Mouse (Mus musculus) limb, embryonic 14.5 days (tissue): ENCODE data around the gene Ugp2. TPM values are rescaled to one million over a fixed set of nuclear protein-coding genes. Genes with fewer than 3 reads are reported as not detected.

Experiments used
- ATAC-seq: fragments of 200-750 bp; cut with Nextera tagmentation; 2 replicates; pipeline ENCODE4 v1.8.0; 2017; ENCODE audit warnings: low read depth, moderate number of reproducible peaks, moderate TSS enrichment; ENCODE audit not compliant: low FRiP score
- DNase-seq: peaks from one replicate; pipeline ENCODE4 v3.0.0-alpha.2; 2015; ENCODE audit warnings: low spot score
- H3K27ac ChIP-seq: fragments of 300-500 bp; sonication (generic); replicated peaks from 2 replicates; pipeline ENCODE4 v1.5.1; 2014; ENCODE audit warnings: low read depth, mild to moderate bottlenecking, low read length, moderate library complexity, mixed read lengths
- H3K27me3 ChIP-seq: fragments of 300-500 bp; sonication (generic); 2 replicates; pipeline ENCODE4 v1.6.1; 2014; ENCODE audit warnings: low read length, mixed read lengths; ENCODE audit not compliant: control insufficient read depth, insufficient read depth
- H3K36me3 ChIP-seq: fragments of 300-500 bp; sonication (generic); 2 replicates; pipeline ENCODE4 v1.6.1; 2014; ENCODE audit warnings: mild to moderate bottlenecking, low read length, moderate library complexity, mixed read lengths; ENCODE audit not compliant: control insufficient read depth, insufficient read depth
- H3K4me1 ChIP-seq: fragments of 300-500 bp; sonication (generic); 2 replicates; pipeline ENCODE4 v1.6.1; 2014; ENCODE audit warnings: antibody characterized with exemption, low read length, mixed read lengths; ENCODE audit not compliant: control insufficient read depth, insufficient read depth
- H3K4me2 ChIP-seq: fragments of 300-500 bp; sonication (generic); replicated peaks from 2 replicates; pipeline ENCODE4 v1.6.1; 2014; ENCODE audit warnings: low read depth, mild to moderate bottlenecking, low read length, moderate library complexity; ENCODE audit not compliant: severe bottlenecking
- H3K4me3 ChIP-seq: fragments of 300-500 bp; sonication (generic); replicated peaks from 2 replicates; pipeline ENCODE4 v1.5.1; 2014; ENCODE audit warnings: low read length
- H3K9ac ChIP-seq: fragments of 300-500 bp; sonication (generic); 2 replicates; pipeline ENCODE4 v1.6.1; 2014; ENCODE audit warnings: mild to moderate bottlenecking, low read depth, low read length, moderate library complexity; ENCODE audit not compliant: severe bottlenecking
- H3K9me3 ChIP-seq: fragments of 300-500 bp; sonication (generic); 2 replicates; pipeline ENCODE4 v1.6.1; 2016; ENCODE audit warnings: low read length; ENCODE audit not compliant: control insufficient read depth
- POLR2A ChIP-seq: fragments of 200-500 bp; IDR thresholded peaks from 2 replicates; pipeline ENCODE4 v1.8.0; 2012; ENCODE audit warnings: inconsistent platforms, mild to moderate bottlenecking, moderate library complexity, borderline replicate concordance; ENCODE audit not compliant: insufficient read depth, insufficient read length; ENCODE audit errors: extremely low read depth
- WGBS: fragments of 180-500 bp; shearing (Covaris S2); extraction: QIAGEN DNeasy Blood & Tissue Kit; methylation state at CpG from one replicate; pipeline ENCODE4 v1.1.7; 2014; 5-methylcytosine and 5-hydroxymethylcytosine counted together
- polyA plus RNA-seq, 2 experiments: library from polyadenylated mRNA; depleted of rRNA in 1 of 2; stranded (reverse) in 1 of 2; unstranded in 1 of 2; fragments of >200 nt; fragmentation: Nextera tagmentation in 1 of 2; extraction: Ambion mirVana in 1 of 2; gene quantifications; 2 replicates each; pipeline versions ENCODE4 v1.2.1 to v1.2.3; 2012 to 2014

The Ugp2 gene
- polyA plus RNA-seq, 2 experiments = 53.3 to 104 TPM

DNA sequence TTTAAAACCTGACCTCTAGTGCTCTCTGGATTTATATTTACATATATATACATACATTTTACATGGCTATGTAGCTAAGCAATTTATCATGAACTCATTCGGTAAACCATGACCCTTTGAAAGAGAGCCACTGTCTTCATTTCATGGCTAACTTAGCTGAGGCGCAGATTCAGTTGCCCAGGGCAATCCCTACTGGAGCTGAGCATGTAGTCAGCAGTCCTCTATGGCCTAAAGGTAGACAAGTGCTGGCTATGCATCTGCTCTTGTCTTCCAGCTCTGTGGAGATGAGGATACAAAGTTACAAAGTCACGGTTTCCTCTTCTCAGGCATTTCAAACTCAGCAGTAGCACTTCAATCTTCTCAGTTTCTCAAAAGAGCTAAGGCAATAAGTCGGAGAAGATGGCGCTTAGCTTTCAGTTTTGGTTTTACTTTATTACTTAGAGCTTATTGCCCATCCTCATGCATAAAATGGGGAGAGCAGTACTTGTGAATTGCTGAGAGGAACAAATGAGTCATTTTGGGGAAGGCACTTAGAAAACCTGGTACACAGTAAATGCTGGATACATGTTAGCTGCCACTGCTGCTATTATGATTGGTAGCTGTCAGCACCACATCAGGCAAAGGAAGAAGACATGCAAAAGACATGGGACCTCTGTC is 38.2 kb downstream of the Ugp2 start:
- 89% methylated on average over 5 of the region's 5 CpGs for WGBS
- Histone ChIP-seq H3K27ac (no peak overlapping the region), H3K4me3 (no peak overlapping the region), H3K36me3 (peaks cover 38% of the 10 kb centered on the region), H3K4me2 (no peak overlapping the region), H3K27me3 (no peaks in the 10 kb centered on the region), H3K4me1 (no peaks in the 10 kb centered on the region), H3K9ac (no peak overlapping the region), H3K9me3 (no peaks in the 10 kb centered on the region)
- no peak for TF ChIP-seq POLR2A
- DNase-seq (no peak), ATAC-seq (no peak)

DNA sequence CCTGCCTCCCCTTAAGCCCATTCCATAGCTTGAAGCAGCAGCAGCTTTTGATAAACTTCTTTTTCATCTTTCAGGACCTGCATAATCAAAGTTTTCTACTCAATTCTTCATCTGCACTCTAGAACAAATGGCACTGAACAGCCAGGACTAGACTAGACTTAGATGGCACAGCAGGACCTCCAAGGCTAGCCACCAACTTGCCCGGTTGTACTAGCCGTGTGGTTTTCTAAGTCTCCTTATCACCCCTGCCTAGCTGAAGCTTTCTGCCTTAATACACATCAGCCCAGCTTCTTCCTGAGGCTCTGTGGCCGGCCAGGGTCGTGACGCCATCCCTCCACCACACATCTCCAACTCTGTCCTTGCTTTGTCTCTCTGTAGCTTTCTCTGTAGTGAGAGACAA is 42.9 kb downstream of the Ugp2 start:
- peaks cover 67% of the 10 kb centered on the region for H3K36me3 ChIP-seq
- TF ChIP-seq POLR2A = no peak

DNA sequence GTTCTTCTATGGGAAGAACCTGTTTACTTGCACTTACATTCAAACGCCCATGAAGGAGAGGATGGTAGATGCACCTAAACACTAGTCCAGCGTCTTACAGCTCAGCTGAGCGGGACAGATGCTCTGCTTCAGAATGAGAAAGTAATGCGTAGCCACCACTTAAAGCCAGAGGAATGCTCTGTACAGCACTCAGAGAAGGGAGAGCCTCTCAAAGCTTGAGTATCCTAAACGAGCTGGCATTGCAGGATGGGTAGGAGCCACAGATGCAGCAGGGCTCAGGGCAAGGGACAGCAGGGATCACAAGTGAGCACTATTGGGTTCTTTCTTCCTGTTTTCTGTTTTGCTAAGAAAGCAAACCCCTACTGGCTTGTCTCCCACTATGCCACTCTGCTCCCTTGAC is 43.5 kb downstream of the Ugp2 start:
- H3K27ac ChIP-seq = no peak overlapping the region
- H3K27me3 ChIP-seq = no peaks in the 10 kb centered on the region
- H3K9ac ChIP-seq = no peak overlapping the region
- no peaks in the 10 kb centered on the region for H3K9me3 ChIP-seq
- TF ChIP-seq POLR2A = no peak
- ATAC-seq = no peak
- H3K4me3 ChIP-seq = no peak overlapping the region
- no peak for DNase-seq
- peaks cover 68% of the 10 kb centered on the region for H3K36me3 ChIP-seq
- 91% methylated on average over 5 of the region's 5 CpGs for WGBS
- no peaks in the 10 kb centered on the region for H3K4me1 ChIP-seq
- H3K4me2 ChIP-seq = no peak overlapping the region

More for the DNA sequence above, 42.9 kb downstream of the Ugp2 start:
- H3K4me2 ChIP-seq = no peak overlapping the region
- no peak overlapping the region for H3K4me3 ChIP-seq
- no peaks in the 10 kb centered on the region for H3K4me1 ChIP-seq
- DNase-seq (no peak), ATAC-seq (no peak)
- H3K9me3 ChIP-seq = no peaks in the 10 kb centered on the region
- no peak overlapping the region for H3K9ac ChIP-seq
- WGBS = 91% methylated on average over 5 of the region's 5 CpGs
- H3K27me3 ChIP-seq = no peaks in the 10 kb centered on the region
- H3K27ac ChIP-seq = no peak overlapping the region

DNA sequence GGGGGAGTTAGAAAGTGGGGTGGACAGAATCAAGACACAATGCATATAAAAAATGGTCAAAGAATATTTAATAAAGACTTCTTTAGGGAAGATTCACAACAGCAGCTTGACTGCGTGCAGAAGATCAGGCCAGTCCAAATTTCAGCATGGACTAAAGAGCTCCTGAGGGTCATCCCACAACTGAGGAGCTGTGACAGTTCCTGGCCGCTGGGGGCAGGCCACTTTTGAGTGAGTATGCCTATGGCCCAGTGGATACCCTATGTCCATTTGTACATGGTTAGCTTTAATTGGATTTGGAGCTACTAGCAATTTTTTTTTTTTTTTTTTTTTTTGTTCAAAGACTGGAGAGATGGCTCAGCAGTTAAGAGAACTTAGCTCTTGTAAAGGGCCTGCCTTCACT is 44.2 kb downstream of the Ugp2 start:
- 57% methylated on average over 2 of the region's 2 CpGs for WGBS
- no peak overlapping the region for H3K9ac ChIP-seq
- no peak overlapping the region for H3K27ac ChIP-seq
- no peak for DNase-seq
- H3K27me3 ChIP-seq = no peaks in the 10 kb centered on the region
- no peak for TF ChIP-seq POLR2A
- H3K4me1 ChIP-seq = no peaks in the 10 kb centered on the region
- no peak overlapping the region for H3K4me2 ChIP-seq
- peak; percentile 39; the same call in 1 of the 2 replicates for ATAC-seq
- no peaks in the 10 kb centered on the region for H3K9me3 ChIP-seq
- H3K36me3 ChIP-seq = peaks cover 71% of the 10 kb centered on the region
- H3K4me3 ChIP-seq = no peak overlapping the region

DNA sequence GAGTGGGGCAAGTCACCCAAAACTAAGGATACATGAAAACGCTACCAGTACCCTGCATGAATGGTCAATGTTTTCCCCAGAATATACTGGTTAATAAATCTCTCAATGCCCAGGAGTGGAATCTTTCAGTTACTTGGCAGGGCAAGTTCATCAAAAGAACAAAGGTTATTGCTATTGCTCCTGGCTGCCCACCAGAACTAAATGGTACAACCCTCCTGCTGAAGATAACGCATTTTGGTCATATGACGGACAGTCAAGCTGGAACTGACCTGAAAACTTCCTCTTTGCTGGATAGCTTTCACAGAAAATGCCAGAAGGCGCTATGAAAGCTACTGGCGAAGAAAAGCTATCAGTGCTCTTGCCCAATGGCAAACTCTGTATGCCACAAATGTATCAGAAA is 45.2 kb downstream of the Ugp2 start:
- Histone ChIP-seq H3K36me3 (peaks cover 74% of the 10 kb centered on the region), H3K4me1 (no peaks in the 10 kb centered on the region), H3K9ac (no peak overlapping the region), H3K27me3 (no peaks in the 10 kb centered on the region), H3K4me3 (no peak overlapping the region), H3K27ac (no peak overlapping the region), H3K9me3 (no peaks in the 10 kb centered on the region), H3K4me2 (no peak overlapping the region)
- no peak for TF ChIP-seq POLR2A
- DNase-seq = no peak
- no peak for ATAC-seq
- WGBS = 98% methylated on average over 5 of the region's 5 CpGs

DNA sequence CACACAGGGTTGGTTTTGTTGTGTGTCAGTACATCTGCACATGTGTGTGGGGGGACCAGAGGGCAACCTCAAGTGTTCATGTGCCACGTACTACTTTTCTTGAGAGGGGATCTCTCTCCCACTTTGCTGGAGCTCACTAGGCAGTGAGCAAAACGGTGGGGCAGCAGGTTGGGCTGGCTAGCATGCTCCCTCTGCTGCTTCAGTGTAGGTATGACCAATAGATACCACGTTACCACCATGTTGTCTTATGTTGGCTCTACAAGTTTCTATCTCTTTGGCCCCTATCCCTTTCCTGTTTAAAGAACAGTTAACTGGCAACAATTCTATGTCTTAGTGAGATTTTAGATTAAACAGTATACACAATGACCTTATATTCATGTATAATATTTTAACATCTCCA is 48.7 kb downstream of the Ugp2 start:
- H3K27me3 ChIP-seq = no peaks in the 10 kb centered on the region
- no peak overlapping the region for H3K4me3 ChIP-seq
- WGBS = 86% methylated on average over 3 of the region's 3 CpGs
- no peak for DNase-seq
- H3K4me1 ChIP-seq = no peaks in the 10 kb centered on the region
- ATAC-seq = no peak
- H3K4me2 ChIP-seq = no peak overlapping the region
- H3K36me3 ChIP-seq = peaks cover 56% of the 10 kb centered on the region
- TF ChIP-seq POLR2A = no peak
- no peaks in the 10 kb centered on the region for H3K9me3 ChIP-seq
- H3K9ac ChIP-seq = no peak overlapping the region
- no peak overlapping the region for H3K27ac ChIP-seq
